ENCODE assay signal across 18 mouse cellular contexts in genomic region chr14:61698358-61699055, GRCm38 (mm10).
A peak's percentile ranks its signal among the peaks of the same experiment; 100 is the strongest.
DNase-seq lines count a peak whose midpoint lies in the region; ATAC-seq and TF ChIP-seq lines count a peak whose summit lies in the region.
"Had no signal": no experiment of that assay in that cellular context is flagged by ENCODE, and none has a peak within 500 bp of the region (broad histone marks: within the 10 kb centered on the region; RNA-seq: fewer than 3 reads in every experiment).

No protein-coding gene starts in this region.

- 64% methylated on average over 12 of the region's 12 CpGs for WGBS in spleen, adult 2 months
- 28% methylated on average over 12 of the region's 12 CpGs for WGBS in embryonic facial prominence, embryonic 14.5 days
- 44% methylated on average over 12 of the region's 12 CpGs for WGBS in kidney, embryonic 15.5 days

- peak overlapping the region; percentile 26; the same call in 1 of the 2 replicates for H3K4me3 ChIP-seq in spleen, adult 2 months (ENCODE audit: extremely low read depth, insufficient read depth, insufficient read length)
- H3K4me3 ChIP-seq in embryonic facial prominence, embryonic 14.5 days (ENCODE audit: low read depth, low read length) = no peak overlapping the region
- H3K4me3 ChIP-seq in kidney, embryonic 15.5 days (replicated peaks) = no peak overlapping the region
- H3K4me3 ChIP-seq: heart, embryonic 12.5 days; midbrain, embryonic 13.5 days had no signal

- H3K9me3 ChIP-seq in embryonic facial prominence, embryonic 14.5 days (ENCODE audit: control insufficient read depth, low read length) = no peaks in the 10 kb centered on the region
- H3K9me3 ChIP-seq in kidney, embryonic 15.5 days (replicated peaks) = no peaks in the 10 kb centered on the region
- H3K9me3 ChIP-seq: heart, embryonic 12.5 days; midbrain, embryonic 13.5 days had no signal

- peak; percentile 71 for ATAC-seq in CD4-positive, CD25-positive, alpha-beta regulatory T cell, adult 4 months
- no peak for ATAC-seq in embryonic facial prominence, embryonic 14.5 days (ENCODE audit: low read depth)
- no peak for ATAC-seq in kidney, embryonic 15.5 days (replicated peaks; ENCODE audit: low FRiP score)
- ATAC-seq: hindbrain, embryonic 16.5 days; midbrain, embryonic 13.5 days had no signal

- no peak for TF ChIP-seq POLR2A in spleen, adult 2 months (IDR thresholded peaks at IDR 0.05; ENCODE audit: low read depth, low read length)

- no peaks in the 10 kb centered on the region for H3K27me3 ChIP-seq in spleen, adult 2 months (ENCODE audit: control insufficient read depth, insufficient read depth, low read length)
- H3K27me3 ChIP-seq in embryonic facial prominence, embryonic 14.5 days (replicated peaks; ENCODE audit: control insufficient read depth, insufficient read depth, low read length) = no peaks in the 10 kb centered on the region
- H3K27me3 ChIP-seq in kidney, embryonic 15.5 days = no peaks in the 10 kb centered on the region; the same call in 1 of the 2 replicates
- H3K27me3 ChIP-seq: heart, embryonic 12.5 days had no signal

- 0 out of 2 replicates have a peak overlapping the region, but pooled peaks have one; percentile 18 for H3K4me2 ChIP-seq in embryonic facial prominence, embryonic 14.5 days (ENCODE audit: low read depth, low read length)
- H3K4me2 ChIP-seq in kidney, embryonic 15.5 days = no peak overlapping the region
- H3K4me2 ChIP-seq: heart, embryonic 12.5 days; liver, embryonic 11.5 days; lung, embryonic 14.5 days; midbrain, embryonic 13.5 days had no signal

- DNase-seq in spleen, adult 2 months (ENCODE audit: low read depth in 1 of 2, low spot score in 2 of 2) = no peak
- DNase-seq in spleen, postnatal 4 days (ENCODE audit: low spot score in 2 of 2) = no peak
- DNase-seq in embryonic facial prominence, embryonic 14.5 days (ENCODE audit: low spot score) = no peak
- DNase-seq in naive thymus-derived CD4-positive, alpha-beta T cell, adult 2 months (ENCODE audit: low read depth) = peak; percentile 55
- no peak for DNase-seq in kidney, postnatal 10 days
- DNase-seq: cerebellum, postnatal 14 days; gastrocnemius, postnatal 10 days; kidney, adult 2 months; kidney, postnatal 4 days; lung, embryonic 14.5 days; lung, postnatal 4 days; thymus, adult 2 months had no signal

- TF ChIP-seq CTCF in spleen, adult 2 months (IDR thresholded peaks at IDR 0.05; ENCODE audit: extremely low read depth, insufficient read depth, insufficient read length, insufficient replicate concordance) = no peak

- no peak overlapping the region for H3K27ac ChIP-seq in spleen, adult 2 months (ENCODE audit: insufficient read depth, low read length)
- H3K27ac ChIP-seq in embryonic facial prominence, embryonic 14.5 days (replicated peaks; ENCODE audit: low read depth, low read length) = 0 out of 2 replicates have a peak overlapping the region, but pooled peaks have one; percentile 16
- H3K27ac ChIP-seq in kidney, embryonic 15.5 days = no peak overlapping the region
- H3K27ac ChIP-seq: midbrain, embryonic 13.5 days had no signal

- H3K9ac ChIP-seq in embryonic facial prominence, embryonic 14.5 days (ENCODE audit: low read depth, low read length) = no peak overlapping the region
- H3K9ac ChIP-seq in kidney, embryonic 15.5 days = no peak overlapping the region
- H3K9ac ChIP-seq: heart, embryonic 12.5 days; lung, embryonic 14.5 days; midbrain, embryonic 13.5 days had no signal

- no peaks in the 10 kb centered on the region for H3K4me1 ChIP-seq in spleen, adult 2 months (ENCODE audit: control insufficient read depth, insufficient read depth, insufficient read length)
- H3K4me1 ChIP-seq in embryonic facial prominence, embryonic 14.5 days (ENCODE audit: control insufficient read depth, insufficient read depth, low read length) = peaks cover 5% of the 10 kb centered on the region; the same call in 1 of the 2 replicates
- H3K4me1 ChIP-seq in kidney, embryonic 15.5 days = 0 out of 2 replicates have a peak, but pooled peaks cover 5% of the 10 kb centered on the region
- H3K4me1 ChIP-seq: heart, embryonic 12.5 days had no signal

- no peaks in the 10 kb centered on the region for H3K36me3 ChIP-seq in spleen, adult 2 months (ENCODE audit: control insufficient read depth, insufficient read depth, low read length)
- no peaks in the 10 kb centered on the region for H3K36me3 ChIP-seq in embryonic facial prominence, embryonic 14.5 days (ENCODE audit: control insufficient read depth, insufficient read depth, low read length)
- H3K36me3 ChIP-seq in kidney, embryonic 15.5 days = no peaks in the 10 kb centered on the region
- H3K36me3 ChIP-seq: heart, embryonic 12.5 days; midbrain, embryonic 13.5 days had no signal
